Mouse (Mus musculus) cerebellum, adult 2 months (tissue): ENCODE measurements around the gene Smyd3.

ENCODE experiments used
- CTCF ChIP-seq: fragments of 200-500 bp; IDR thresholded peaks from 2 replicates; pipeline ENCODE4 v1.5.1; 2011; ENCODE audit warnings: low read depth, mild to moderate bottlenecking, control low read depth, low read length, moderate library complexity, borderline replicate concordance; ENCODE audit not compliant: insufficient read depth
- POLR2A ChIP-seq: fragments of 200-500 bp; IDR thresholded peaks from 2 replicates; pipeline ENCODE4 v1.6.1; 2011; ENCODE audit warnings: low read length, control low read depth, borderline replicate concordance; ENCODE audit not compliant: insufficient read depth

DNA sequence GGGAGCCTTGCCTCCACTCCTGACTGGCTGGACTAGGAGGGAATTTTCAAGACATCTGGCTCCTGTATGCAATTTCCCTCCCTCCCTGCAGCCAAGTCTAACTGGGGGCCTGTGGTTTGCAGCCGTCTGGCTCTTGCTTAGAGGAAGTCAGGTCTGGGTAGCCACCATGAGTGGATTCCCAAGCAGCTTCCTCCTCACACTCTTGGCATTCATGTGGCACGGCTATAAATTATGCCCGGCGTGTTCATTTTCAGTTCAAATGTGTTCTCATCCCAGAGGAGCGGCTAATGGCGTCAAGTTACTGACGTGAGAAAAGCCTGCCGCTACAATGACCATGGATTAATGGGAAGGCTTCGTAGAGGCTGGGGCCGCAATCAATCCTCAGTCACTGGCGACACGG lies 564.9 kb downstream of the Smyd3 start:
- TF ChIP-seq CTCF, result no peak
- TF ChIP-seq POLR2A, result no peak
